Mouse (Mus musculus) MEL (cell line): Measurements from ENCODE around the gene Xkr8. TPM values are rescaled to one million over a fixed set of nuclear protein-coding genes. Genes with fewer than 3 reads are reported as not detected.

Source experiments
- DNase-seq: peaks from one replicate; pipeline ENCODE4 v3.0.0; 2011; ENCODE audit warnings: low read depth, low spot score
- H3K27ac ChIP-seq: 2 replicates; pipeline ENCODE4 v1.5.1; 2012; ENCODE audit warnings: low read depth, mild to moderate bottlenecking, control low read depth, low read length, moderate library complexity; ENCODE audit not compliant: control insufficient read depth
- H3K27me3 ChIP-seq, 2 experiments: fragments of 150-350 bp in 1 of 2; sonication (generic) in 1 of 2; 2 replicates each; pipeline ENCODE4 v1.6.1; 2012; ENCODE audit warnings: low read length in 2 of 2, mild to moderate bottlenecking in 2 of 2, improper control_type of control experiment in 1 of 2, moderate library complexity in 1 of 2; ENCODE audit not compliant: insufficient read depth in 2 of 2, control insufficient read depth in 1 of 2
- H3K36me3 ChIP-seq, 2 experiments: 2 replicates each; pipeline ENCODE4 v1.6.1; 2012 to 2014; ENCODE audit warnings: low read length in 2 of 2, improper control_type of control experiment in 1 of 2, inconsistent platforms in 1 of 2, mild to moderate bottlenecking in 1 of 2; ENCODE audit not compliant: insufficient read depth in 2 of 2, control insufficient read depth in 1 of 2
- H3K4me1 ChIP-seq, 2 experiments: fragments of 150-350 bp in 1 of 2; sonication (generic) in 1 of 2; 2 replicates each; pipeline ENCODE4 v1.6.1; 2012; ENCODE audit warnings: low read length in 2 of 2, improper control_type of control experiment in 1 of 2, mild to moderate bottlenecking in 1 of 2; ENCODE audit not compliant: insufficient read depth in 2 of 2, control insufficient read depth in 1 of 2
- H3K4me3 ChIP-seq, 2 experiments: fragments of 150-350 bp in 1 of 2; sonication (generic) in 1 of 2; 2 replicates each; pipeline ENCODE4 v1.5.1; 2012; ENCODE audit warnings: low read depth in 2 of 2, low read length in 2 of 2, mild to moderate bottlenecking in 2 of 2, moderate library complexity in 2 of 2, control low read depth in 1 of 2, improper control_type of control experiment in 1 of 2; ENCODE audit not compliant: control insufficient read depth in 1 of 2, insufficient read depth in 1 of 2
- H3K79me2 ChIP-seq: 2 replicates; pipeline ENCODE4 v1.6.1; 2012; ENCODE audit warnings: mild to moderate bottlenecking, low read length, moderate library complexity; ENCODE audit not compliant: control insufficient read depth, poor library complexity, insufficient read depth
- H3K9ac ChIP-seq: 2 replicates; pipeline ENCODE4 v1.6.1; 2012; ENCODE audit warnings: low read depth, mild to moderate bottlenecking, control low read depth, low read length, moderate library complexity; ENCODE audit not compliant: control insufficient read depth, poor library complexity, severe bottlenecking
- H3K9me3 ChIP-seq: fragments of 150-350 bp; sonication (generic); replicated peaks from 2 replicates; pipeline ENCODE4 v1.6.1; 2012; ENCODE audit warnings: mild to moderate bottlenecking, low read length, improper control_type of control experiment, moderate library complexity; ENCODE audit not compliant: insufficient read depth
- BHLHE40 ChIP-seq: IDR thresholded peaks from 2 replicates; pipeline ENCODE4 v1.6.1; 2012; ENCODE audit warnings: low read depth, mild to moderate bottlenecking, inconsistent platforms, low read length, improper control_type of control experiment, borderline replicate concordance
- CHD1 ChIP-seq: IDR thresholded peaks from 2 replicates; pipeline ENCODE4 v1.6.1; 2012; ENCODE audit warnings: low read depth, mild to moderate bottlenecking, inconsistent platforms, low read length, improper control_type of control experiment
- CHD2 ChIP-seq: IDR thresholded peaks from 2 replicates; pipeline ENCODE4 v1.6.1; 2011; ENCODE audit warnings: low read length, improper control_type of control experiment
- CTCF ChIP-seq, 3 experiments: IDR thresholded peaks in 2 of 3; conservative IDR thresholded peaks in 1 of 3; 2 replicates each; pipeline ENCODE4 v1.5.1; 2011 to 2012; ENCODE audit warnings: low read length in 3 of 3, low read depth in 2 of 3, mild to moderate bottlenecking in 2 of 3, improper control_type of control experiment in 1 of 3, inconsistent platforms in 1 of 3, mixed read lengths in 1 of 3, moderate library complexity in 1 of 3; ENCODE audit not compliant: control insufficient read depth in 1 of 3, insufficient read depth in 1 of 3, poor library complexity in 1 of 3, severe bottlenecking in 1 of 3
- E2F4 ChIP-seq: IDR thresholded peaks from 2 replicates; pipeline ENCODE4 v1.6.1; 2011; ENCODE audit warnings: low read depth, low read length, improper control_type of control experiment, borderline replicate concordance
- EP300 ChIP-seq, 2 experiments: IDR thresholded peaks; 2 replicates each; pipeline ENCODE4 v1.6.1; 2011; ENCODE audit warnings: improper control_type of control experiment in 2 of 2, low read length in 2 of 2, low read depth in 1 of 2, mild to moderate bottlenecking in 1 of 2
- ETS1 ChIP-seq: IDR thresholded peaks from 2 replicates; pipeline ENCODE4 v1.6.1; 2012; ENCODE audit warnings: low read depth, mild to moderate bottlenecking, inconsistent platforms, low read length, improper control_type of control experiment, moderate library complexity
- GABPA ChIP-seq: IDR thresholded peaks from 2 replicates; pipeline ENCODE4 v1.6.1; 2012; ENCODE audit warnings: low read depth, mild to moderate bottlenecking, inconsistent platforms, low read length, improper control_type of control experiment, moderate library complexity
- GATA1 ChIP-seq: IDR thresholded peaks from 2 replicates; pipeline ENCODE4 v1.6.1; 2011; ENCODE audit warnings: low read depth, low read length, improper control_type of control experiment
- JUND ChIP-seq: IDR thresholded peaks from 2 replicates; pipeline ENCODE4 v1.6.1; 2011; ENCODE audit warnings: low read depth, mild to moderate bottlenecking, improper control_type of control experiment, low read length
- KAT2A ChIP-seq: conservative IDR thresholded peaks from 2 replicates; pipeline ENCODE4 v1.6.1; 2012; ENCODE audit warnings: low read depth, low read length, improper control_type of control experiment, inconsistent platforms
- MAFK ChIP-seq: IDR thresholded peaks from 2 replicates; pipeline ENCODE4 v1.6.1; 2011; ENCODE audit warnings: low read depth, mild to moderate bottlenecking, low read length, improper control_type of control experiment, borderline replicate concordance
- MAZ ChIP-seq: IDR thresholded peaks from 2 replicates; pipeline ENCODE4 v1.6.1; 2012; ENCODE audit warnings: low read depth, mild to moderate bottlenecking, inconsistent platforms, low read length, improper control_type of control experiment
- MEF2A ChIP-seq: IDR thresholded peaks from 2 replicates; pipeline ENCODE4 v1.6.1; 2014; ENCODE audit warnings: low read depth, mild to moderate bottlenecking, inconsistent platforms, low read length, improper control_type of control experiment; ENCODE audit not compliant: poor library complexity, insufficient replicate concordance, severe bottlenecking; ENCODE audit errors: extremely low read depth
- MXI1 ChIP-seq: IDR thresholded peaks from 2 replicates; pipeline ENCODE4 v1.6.1; 2011; ENCODE audit warnings: mild to moderate bottlenecking, low read depth, low read length, improper control_type of control experiment
- MYB ChIP-seq: IDR thresholded peaks from 2 replicates; pipeline ENCODE4 v1.6.1; 2011; ENCODE audit warnings: mild to moderate bottlenecking, low read depth, low read length, improper control_type of control experiment
- MYC ChIP-seq: IDR thresholded peaks from 2 replicates; pipeline ENCODE4 v1.6.1; 2011; ENCODE audit warnings: low read depth, mild to moderate bottlenecking, low read length, improper control_type of control experiment, moderate library complexity
- NELFE ChIP-seq: IDR thresholded peaks from 2 replicates; pipeline ENCODE4 v1.6.1; 2011; ENCODE audit warnings: low read depth, low read length, improper control_type of control experiment
- POLR2A ChIP-seq, 2 experiments: IDR thresholded peaks; 2 replicates each; pipeline ENCODE4 v1.6.1; 2011 to 2012; ENCODE audit warnings: low read length in 2 of 2, mild to moderate bottlenecking in 2 of 2, control low read depth in 1 of 2, improper control_type of control experiment in 1 of 2, low read depth in 1 of 2, moderate library complexity in 1 of 2; ENCODE audit not compliant: control insufficient read depth in 1 of 2, insufficient read depth in 1 of 2, poor library complexity in 1 of 2
- POLR2AphosphoS2 ChIP-seq: IDR thresholded peaks from 2 replicates; pipeline ENCODE4 v1.6.1; 2011; ENCODE audit warnings: low read length, improper control_type of control experiment
- POLR2AphosphoS5 ChIP-seq: IDR thresholded peaks from 2 replicates; pipeline ENCODE4 v1.6.1; 2012; ENCODE audit warnings: low read depth, borderline replicate concordance, mild to moderate bottlenecking, inconsistent platforms, low read length, moderate library complexity, mixed read lengths
- RAD21 ChIP-seq: IDR thresholded peaks from 2 replicates; pipeline ENCODE4 v1.6.1; 2011; ENCODE audit warnings: mild to moderate bottlenecking, low read depth, low read length, improper control_type of control experiment
- RCOR1 ChIP-seq: IDR thresholded peaks from 2 replicates; pipeline ENCODE4 v1.6.1; 2012; ENCODE audit warnings: low read depth, mild to moderate bottlenecking, inconsistent platforms, low read length, improper control_type of control experiment
- SIN3A ChIP-seq: IDR thresholded peaks from 2 replicates; pipeline ENCODE4 v1.6.1; 2012; ENCODE audit warnings: low read length, improper control_type of control experiment, inconsistent platforms
- SMC3 ChIP-seq: IDR thresholded peaks from 2 replicates; pipeline ENCODE4 v1.6.1; 2011; ENCODE audit warnings: low read depth, low read length, improper control_type of control experiment
- TAL1 ChIP-seq: IDR thresholded peaks from 2 replicates; pipeline ENCODE4 v1.6.1; 2012; ENCODE audit warnings: mild to moderate bottlenecking, inconsistent platforms, low read length, moderate library complexity, mixed read lengths
- TBP ChIP-seq: IDR thresholded peaks from 2 replicates; pipeline ENCODE4 v1.8.0; 2011; ENCODE audit warnings: low read depth, low read length, improper control_type of control experiment
- TCF12 ChIP-seq: IDR thresholded peaks from 2 replicates; pipeline ENCODE4 v1.6.1; 2014; ENCODE audit warnings: low read depth, mild to moderate bottlenecking, inconsistent platforms, low read length, improper control_type of control experiment, moderate library complexity
- USF1 ChIP-seq: IDR thresholded peaks from 2 replicates; pipeline ENCODE4 v1.6.1; 2014; ENCODE audit warnings: low read depth, mild to moderate bottlenecking, inconsistent platforms, low read length, improper control_type of control experiment, moderate library complexity
- ZC3H11A ChIP-seq: IDR thresholded peaks from 2 replicates; pipeline ENCODE4 v1.6.1; 2012; ENCODE audit warnings: low read depth, mild to moderate bottlenecking, inconsistent platforms, low read length, improper control_type of control experiment
- ZKSCAN1 ChIP-seq: IDR thresholded peaks from 2 replicates; pipeline ENCODE4 v1.6.1; 2012; ENCODE audit warnings: low read depth, mild to moderate bottlenecking, inconsistent platforms, low read length, improper control_type of control experiment, moderate library complexity
- ZMIZ1 ChIP-seq: IDR thresholded peaks from 2 replicates; pipeline ENCODE4 v1.6.1; 2012; ENCODE audit warnings: low read depth, mild to moderate bottlenecking, inconsistent platforms, low read length, improper control_type of control experiment, moderate library complexity
- ZNF384 ChIP-seq: IDR thresholded peaks from 2 replicates; pipeline ENCODE4 v1.6.1; 2012; ENCODE audit warnings: low read depth, mild to moderate bottlenecking, inconsistent platforms, low read length, improper control_type of control experiment
- polyA plus RNA-seq, 2 experiments: library from polyadenylated mRNA; stranded (reverse) in 1 of 2; unstranded in 1 of 2; fragments of >175 nt in 1 of 2; fragments of >200 nt in 1 of 2; gene quantifications; 2 replicates each; pipeline versions ENCODE4 v1.2.1 to v1.2.4; 2012; ENCODE audit warnings: low replicate concordance in 2 of 2, low read depth in 1 of 2; ENCODE audit not compliant: insufficient read length in 2 of 2, insufficient read depth in 1 of 2, missing spikeins in 1 of 2
- total RNA-seq: library from RNA; depleted of rRNA; stranded (reverse); fragments of 300-350 nt; gene quantifications from 2 replicates; pipeline ENCODE4 v1.2.3, GENCODE M21; 2012

Xkr8 gene
- total and polyA plus RNA-seq, 3 experiments: 2.8 to 3.9 TPM; not detected in 1

- TF ChIP-seq CTCF (IDR thresholded peaks at IDR 0.05 in 2 of 3, conservative IDR thresholded peaks at IDR 0.05 in 1 of 3; ENCODE audit: control insufficient read depth in 1 of 3, insufficient read depth in 1 of 3, low read depth in 2 of 3, low read length in 3 of 3, poor library complexity in 1 of 3, severe bottlenecking in 1 of 3) (peak; percentile 56 to 82 (median 70)), GABPA (no peak), BHLHE40 (no peak), MYC (no peak), ZKSCAN1 (no peak), NELFE (no peak), RCOR1 (no peak), POLR2AphosphoS5 (no peak), KAT2A (no peak), SIN3A (no peak), ZNF384 (no peak), RAD21 (peak; percentile 77), TBP (no peak), TCF12 (no peak), MEF2A (no peak), SMC3 (peak; percentile 82), USF1 (no peak), GATA1 (no peak), MAFK (no peak), MAZ (no peak), TAL1 (no peak), MYB (no peak), MXI1 (no peak), EP300 (IDR thresholded peaks at IDR 0.05; ENCODE audit: low read depth in 1 of 2, low read length in 2 of 2) (no peak), ETS1 (no peak), E2F4 (no peak), POLR2A (IDR thresholded peaks at IDR 0.05; ENCODE audit: control insufficient read depth in 1 of 2, insufficient read depth in 1 of 2, low read depth in 1 of 2, low read length in 2 of 2, poor library complexity in 1 of 2) (no peak), JUND (no peak), ZMIZ1 (no peak), ZC3H11A (peak; percentile 86), CHD2 (no peak), CHD1 (no peak), POLR2AphosphoS2 (no peak)
- TF ChIP-seq, all 39 proteins: peak for 4
- peaks cover 6 to 30% of the 10 kb centered on the region in 2 experiments for H3K36me3 ChIP-seq
- no peaks in the 10 kb centered on the region for H3K79me2 ChIP-seq
- H3K4me1 ChIP-seq: peaks cover 2 to 3% of the 10 kb centered on the region in 2 experiments; a peak in 2 of 4 replicates
- H3K9me3 ChIP-seq: no peaks in the 10 kb centered on the region
- no peak overlapping the region for H3K27ac ChIP-seq
- no peak overlapping the region for H3K4me3 ChIP-seq
- no peaks in the 10 kb centered on the region for H3K27me3 ChIP-seq
- DNase-seq: peak; percentile 72
- no peak overlapping the region for H3K9ac ChIP-seq
Measured at GRCm38 (mm10) chr4:132776764-132777163, 44.4 kb upstream of the Xkr8 start.
